ENCODE assay signal across 10 mouse cellular contexts in the genomic region with DNA sequence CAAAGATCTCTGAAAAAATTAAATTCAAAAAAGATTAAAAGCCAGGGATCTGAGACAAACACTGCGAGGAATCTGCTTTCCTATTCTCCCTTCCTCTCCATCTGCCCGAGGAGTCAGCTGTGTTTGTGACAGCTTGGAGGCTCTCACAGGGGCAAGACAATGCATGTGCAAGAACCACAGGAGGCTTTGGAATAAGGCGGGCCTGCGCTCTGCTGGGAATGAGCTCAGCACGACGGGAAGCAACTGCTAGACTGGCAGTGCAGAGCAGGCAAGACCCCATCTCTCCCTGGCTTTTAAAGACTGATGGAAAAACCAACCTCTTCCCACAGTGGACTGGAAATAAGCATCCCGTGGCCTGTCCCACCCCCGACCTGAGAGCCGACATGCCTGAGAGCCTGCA.
DNase-seq lines count a peak whose midpoint lies in the region; ATAC-seq lines count a peak whose summit lies in the region.
"Had no signal": no experiment of that assay in that cellular context is flagged by ENCODE, and none has a peak within 500 bp of the region (broad histone marks: within the 10 kb centered on the region; RNA-seq: fewer than 3 reads in every experiment).

No protein-coding gene starts in this region.

- peak overlapping the region; percentile 23; the same call in 1 of the 2 replicates for H3K9ac ChIP-seq in hindbrain, embryonic 11.5 days (ENCODE audit: low read depth, low read length)
- no peak overlapping the region for H3K9ac ChIP-seq in midbrain, embryonic 15.5 days

- no peaks in the 10 kb centered on the region for H3K27me3 ChIP-seq in hindbrain, embryonic 11.5 days (ENCODE audit: control insufficient read depth, insufficient read depth, low read length)
- no peaks in the 10 kb centered on the region for H3K27me3 ChIP-seq in midbrain, embryonic 15.5 days (replicated peaks)

- DNase-seq in cerebellum, adult 11 months, result peak; percentile 42
- peak; percentile 54 to 59 for DNase-seq in cerebellum, postnatal 36 days
- peak; percentile 47 for DNase-seq in hindbrain, embryonic 11.5 days (ENCODE audit: low spot score)
- no peak for DNase-seq in urinary bladder, postnatal 36 days (ENCODE audit: low spot score in 2 of 2)
- no peak for DNase-seq in spleen, postnatal 10 days (ENCODE audit: low spot score in 2 of 2)
- DNase-seq in right cerebral cortex, adult 2 months (ENCODE audit: low spot score in 2 of 2), result no peak

- H3K4me1 ChIP-seq in hindbrain, embryonic 11.5 days (replicated peaks; ENCODE audit: control insufficient read depth, insufficient read depth, low read length), result no peaks in the 10 kb centered on the region
- H3K4me1 ChIP-seq in midbrain, embryonic 15.5 days, result peaks cover 10% of the 10 kb centered on the region
- H3K4me1 ChIP-seq: limb, embryonic 10.5 days had no signal

- H3K9me3 ChIP-seq in hindbrain, embryonic 11.5 days (ENCODE audit: control insufficient read depth, low read length), result no peaks in the 10 kb centered on the region
- H3K9me3 ChIP-seq in midbrain, embryonic 15.5 days, result no peaks in the 10 kb centered on the region
- H3K9me3 ChIP-seq: limb, embryonic 10.5 days had no signal

- no peaks in the 10 kb centered on the region for H3K36me3 ChIP-seq in hindbrain, embryonic 11.5 days (ENCODE audit: control insufficient read depth, insufficient read depth, low read length)
- peaks cover 5% of the 10 kb centered on the region for H3K36me3 ChIP-seq in midbrain, embryonic 15.5 days (replicated peaks)

- H3K27ac ChIP-seq in hindbrain, embryonic 11.5 days (ENCODE audit: low read depth, low read length), result peak overlapping the region; percentile 59; the same call in 1 of the 2 replicates
- peak overlapping the region; percentile 62 for H3K27ac ChIP-seq in midbrain, embryonic 15.5 days
- H3K27ac ChIP-seq: limb, embryonic 10.5 days; macrophage had no signal

- H3K4me2 ChIP-seq in hindbrain, embryonic 11.5 days (replicated peaks; ENCODE audit: low read depth, low read length), result no peak overlapping the region
- H3K4me2 ChIP-seq in midbrain, embryonic 15.5 days, result no peak overlapping the region

- no peak overlapping the region for H3K4me3 ChIP-seq in hindbrain, embryonic 11.5 days (ENCODE audit: low read depth, low read length)
- H3K4me3 ChIP-seq in midbrain, embryonic 15.5 days, result no peak overlapping the region
- H3K4me3 ChIP-seq: limb, embryonic 10.5 days had no signal

- no peak for ATAC-seq in hindbrain, embryonic 11.5 days (ENCODE audit: low FRiP score)
- no peak for ATAC-seq in midbrain, embryonic 15.5 days (replicated peaks)
- no peak for ATAC-seq in erythroblast, adult 5-6 weeks (replicated peaks; ENCODE audit: low FRiP score, poor library complexity, severe bottlenecking)

- WGBS in hindbrain, embryonic 11.5 days, result 8% methylated on average over 9 of the region's 9 CpGs
- 2% methylated on average over 9 of the region's 9 CpGs for WGBS in midbrain, embryonic 15.5 days

Comparison
In these comparisons a context has a peak if more than half of its experiments do, and no peak if none do; other contexts are left out.
1. DNase-seq: peak in cerebellum, adult 11 months (single experiment), cerebellum, postnatal 36 days (2 of 2) and hindbrain, embryonic 11.5 days (single experiment); none in urinary bladder, postnatal 36 days (0 of 2), spleen, postnatal 10 days (0 of 2) and right cerebral cortex, adult 2 months (0 of 2).